Mouse (Mus musculus) olfactory bulb, adult 2 months (tissue): Measurements from ENCODE around the gene Nono.
A peak's percentile ranks its signal among the peaks of the same experiment; 100 is the strongest.

ENCODE experiments used
- CTCF ChIP-seq: fragments of 200-500 bp; IDR thresholded peaks from 2 replicates; pipeline ENCODE4 v1.5.1; 2012; ENCODE audit warnings: low read depth, mild to moderate bottlenecking, low read length, moderate library complexity; ENCODE audit not compliant: insufficient read depth
- POLR2A ChIP-seq: fragments of 200-500 bp; IDR thresholded peaks from 2 replicates; pipeline ENCODE4 v1.6.1; 2012; ENCODE audit warnings: mild to moderate bottlenecking, low read depth, low read length, moderate library complexity; ENCODE audit not compliant: insufficient read depth

DNA sequence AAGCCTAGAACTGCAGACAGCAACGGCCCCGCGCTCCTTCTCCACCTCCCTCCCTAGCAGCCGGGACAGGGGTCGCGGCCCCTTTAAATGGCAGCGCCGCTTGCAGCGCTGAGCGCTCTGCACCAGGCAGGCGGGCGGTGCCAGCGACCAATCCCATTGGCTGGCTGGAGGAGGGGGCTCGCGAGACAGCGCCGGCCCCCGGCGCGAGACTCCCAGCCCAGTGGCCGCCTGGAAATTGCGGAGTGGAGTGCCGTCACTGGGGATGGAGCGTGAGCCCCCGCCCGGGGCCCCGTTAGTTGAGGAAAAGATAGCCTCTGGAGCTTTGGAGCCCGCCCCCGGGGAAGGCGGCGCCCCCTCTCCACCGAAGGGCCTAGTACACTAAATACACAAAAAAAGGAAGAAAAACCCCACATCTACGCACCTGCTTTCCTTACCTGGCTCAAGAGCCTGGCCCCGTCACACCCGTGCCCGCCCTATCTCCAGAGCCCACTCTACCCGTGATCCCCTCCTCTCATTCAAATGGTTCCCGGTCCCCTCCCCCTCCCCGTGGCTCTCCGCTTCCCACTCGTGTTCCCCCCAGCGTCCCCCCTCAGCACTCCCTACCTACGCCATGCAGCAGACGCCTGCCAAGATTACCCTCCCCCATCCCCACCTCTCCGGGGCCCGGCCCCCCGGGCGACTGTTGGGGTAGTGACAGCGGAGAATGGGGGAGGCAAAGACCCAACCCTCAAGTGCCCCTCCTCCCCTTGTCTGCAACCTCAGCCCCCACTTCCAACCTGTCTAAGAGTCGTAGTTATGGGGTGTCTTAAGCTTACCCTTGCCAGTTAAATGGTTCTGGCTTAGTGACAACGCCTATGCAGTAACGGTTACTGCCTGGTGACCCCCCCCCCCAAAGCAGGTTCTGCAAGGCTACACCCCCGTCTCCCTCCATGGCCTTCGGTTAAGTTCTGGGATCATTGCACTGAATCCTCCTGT lies 9.1 kb upstream of the Nono start:
- TF ChIP-seq POLR2A (peak; percentile 41; the same call in 1 of the 2 replicates), CTCF (no peak)
